Mouse (Mus musculus) C2C12 (cell line): ENCODE measurements around the gene Slc35g1.

Experiments used
- CTCF ChIP-seq: IDR thresholded peaks from one replicate; pipeline ENCODE4 v1.5.1; 2011; ENCODE audit not compliant: control insufficient read depth, insufficient read depth, insufficient read length
- MAX ChIP-seq: IDR thresholded peaks from one replicate; pipeline ENCODE4 v1.6.1; 2011; ENCODE audit warnings: mild to moderate bottlenecking, control low read depth
- MYOD1 ChIP-seq: IDR thresholded peaks from one replicate; pipeline ENCODE4 v1.6.1; 2011; ENCODE audit warnings: low read depth; ENCODE audit not compliant: control insufficient read depth, insufficient read length
- MYOG ChIP-seq: IDR thresholded peaks from one replicate; pipeline ENCODE4 v1.6.1; 2011; ENCODE audit not compliant: control insufficient read depth, insufficient read length; ENCODE audit errors: extremely low read depth
- USF1 ChIP-seq: IDR thresholded peaks from one replicate; pipeline ENCODE4 v1.6.1; 2011; ENCODE audit warnings: low read depth, mild to moderate bottlenecking, control low read depth, moderate library complexity

GRCm38 (mm10) chr19:38441860-38442259 is 46.1 kb downstream of the Slc35g1 start:
- TF ChIP-seq CTCF = no peak
- no peak for TF ChIP-seq MAX
- TF ChIP-seq USF1 = no peak
- no peak for TF ChIP-seq MYOD1
- TF ChIP-seq MYOG = no peak
